Mouse (Mus musculus) neural tube, embryonic 12.5 days (tissue): Measurements from ENCODE around the gene Enc1. TPM values are rescaled to one million over a fixed set of nuclear protein-coding genes. Genes with fewer than 3 reads are reported as not detected.

Experiments used
- ATAC-seq: fragments of 200-750 bp; cut with Nextera tagmentation; 2 replicates; pipeline ENCODE4 v1.8.0; 2017; ENCODE audit warnings: low read depth, mild to moderate bottlenecking, moderate TSS enrichment, moderate library complexity; ENCODE audit not compliant: low FRiP score
- H3K27ac ChIP-seq: fragments of 300-500 bp; sonication (generic); 2 replicates; pipeline ENCODE4 v1.5.1; 2016
- H3K27me3 ChIP-seq: fragments of 300-500 bp; sonication (generic); replicated peaks from 2 replicates; pipeline ENCODE4 v1.6.1; 2016; ENCODE audit warnings: mild to moderate bottlenecking
- H3K36me3 ChIP-seq: fragments of 300-500 bp; sonication (generic); 2 replicates; pipeline ENCODE4 v1.6.1; 2016; ENCODE audit warnings: mild to moderate bottlenecking
- H3K4me1 ChIP-seq: fragments of 300-500 bp; sonication (generic); 2 replicates; pipeline ENCODE4 v1.6.1; 2016
- H3K4me2 ChIP-seq: fragments of 300-500 bp; sonication (generic); replicated peaks from 2 replicates; pipeline ENCODE4 v1.6.1; 2016; ENCODE audit warnings: mild to moderate bottlenecking
- H3K4me3 ChIP-seq: fragments of 300-500 bp; sonication (generic); 2 replicates; pipeline ENCODE4 v1.5.1; 2016
- H3K9ac ChIP-seq: fragments of 300-500 bp; sonication (generic); 2 replicates; pipeline ENCODE4 v1.6.1; 2016; ENCODE audit warnings: mild to moderate bottlenecking
- H3K9me3 ChIP-seq: fragments of 300-500 bp; sonication (generic); 2 replicates; pipeline ENCODE4 v1.6.1; 2016; ENCODE audit warnings: mild to moderate bottlenecking
- WGBS: fragments of 180-500 bp; shearing (Covaris S2); methylation state at CpG from one replicate; pipeline ENCODE4 v1.1.7; 2016; 5-methylcytosine and 5-hydroxymethylcytosine counted together
- polyA plus RNA-seq: library from polyadenylated mRNA; unstranded; fragments of >200 nt; fragmentation: Nextera tagmentation; extraction: Ambion mirVana; gene quantifications from 2 replicates; pipeline ENCODE4 v1.2.1, GENCODE M21; 2016

Enc1 gene
- polyA plus RNA-seq, 1 experiment from 2014 or later: 28.8 TPM

DNA sequence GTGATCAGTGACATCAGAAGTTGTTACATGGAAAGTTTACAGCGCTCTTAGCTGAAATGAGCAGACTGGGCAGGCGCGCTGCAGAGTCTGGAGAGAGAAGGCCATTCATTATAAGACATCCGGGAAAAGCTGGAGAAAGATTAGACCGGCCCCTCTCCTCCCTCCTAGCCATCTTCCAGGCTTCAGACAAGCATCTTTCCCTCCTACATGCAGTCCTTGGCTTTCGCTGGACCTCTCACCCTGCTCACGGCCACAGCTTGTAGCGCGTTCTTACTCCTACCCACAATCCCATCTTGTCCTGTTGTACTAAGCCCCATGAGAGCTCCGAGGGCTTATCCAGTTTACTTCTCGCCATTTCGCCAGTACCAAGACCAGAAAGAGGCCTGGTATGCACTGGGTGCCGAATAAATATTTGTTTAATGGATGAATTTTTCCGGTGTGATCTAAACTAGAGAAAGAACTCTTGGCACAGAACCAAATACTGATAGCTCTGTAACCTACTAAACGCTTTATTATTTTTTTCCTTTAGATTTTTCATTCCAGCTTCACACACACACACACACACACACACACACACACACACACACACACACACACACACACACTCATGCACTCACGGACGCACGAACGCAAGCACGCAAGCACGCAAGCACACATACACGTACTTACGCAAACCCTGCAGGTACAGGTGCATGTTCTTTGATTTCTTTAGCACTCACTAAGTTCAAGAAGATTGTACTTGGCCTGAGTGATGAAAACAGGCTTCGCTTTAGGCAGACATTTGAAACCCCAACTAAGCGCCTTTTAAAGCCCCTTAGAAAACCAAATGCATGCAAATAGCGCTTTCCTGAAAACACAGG is 41.4 kb downstream of the Enc1 start:
- H3K4me1 ChIP-seq: peaks cover 14% of the 10 kb centered on the region; the same call in 1 of the 2 replicates
- no peak overlapping the region for H3K27ac ChIP-seq
- no peaks in the 10 kb centered on the region for H3K9me3 ChIP-seq
- peak overlapping the region; percentile 53 for H3K4me2 ChIP-seq
- no peaks in the 10 kb centered on the region for H3K36me3 ChIP-seq
- ATAC-seq: no peak
- H3K27me3 ChIP-seq: peaks cover 8% of the 10 kb centered on the region; the same call in 1 of the 2 replicates
- peak overlapping the region; percentile 5; the same call in 1 of the 2 replicates for H3K4me3 ChIP-seq
- 28% methylated on average over 26 of the region's 26 CpGs for WGBS
- 0 out of 2 replicates have a peak overlapping the region, but pooled peaks have one; percentile 6 for H3K9ac ChIP-seq

DNA sequence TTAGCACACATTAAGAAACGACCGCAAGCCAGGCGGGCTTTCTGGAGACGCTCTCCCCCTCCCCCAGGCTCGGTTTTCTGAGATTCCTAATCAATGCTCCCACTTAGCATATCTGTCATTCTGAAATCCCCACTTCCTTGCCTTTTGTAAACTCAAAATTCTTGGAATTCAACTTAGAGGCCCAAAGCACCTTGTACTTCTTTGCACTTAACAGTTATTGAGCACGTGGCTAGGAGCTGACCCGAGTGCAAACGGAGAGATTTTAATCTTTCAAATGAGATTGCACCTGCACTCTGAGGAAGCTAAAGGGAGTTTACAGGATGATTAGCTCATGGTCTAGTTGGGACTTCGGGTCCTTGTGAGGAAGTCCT is 42.0 kb downstream of the Enc1 start:
- H3K27me3 ChIP-seq: peaks cover 8% of the 10 kb centered on the region; the same call in 1 of the 2 replicates
- no peaks in the 10 kb centered on the region for H3K36me3 ChIP-seq
- peaks cover 14% of the 10 kb centered on the region; the same call in 1 of the 2 replicates for H3K4me1 ChIP-seq
- no peak overlapping the region for H3K4me3 ChIP-seq
- no peak overlapping the region for H3K27ac ChIP-seq
- H3K9me3 ChIP-seq: no peaks in the 10 kb centered on the region
- no peak overlapping the region for H3K4me2 ChIP-seq
- no peak for ATAC-seq
- WGBS: 13% methylated on average over 9 of the region's 9 CpGs
- no peak overlapping the region for H3K9ac ChIP-seq

DNA sequence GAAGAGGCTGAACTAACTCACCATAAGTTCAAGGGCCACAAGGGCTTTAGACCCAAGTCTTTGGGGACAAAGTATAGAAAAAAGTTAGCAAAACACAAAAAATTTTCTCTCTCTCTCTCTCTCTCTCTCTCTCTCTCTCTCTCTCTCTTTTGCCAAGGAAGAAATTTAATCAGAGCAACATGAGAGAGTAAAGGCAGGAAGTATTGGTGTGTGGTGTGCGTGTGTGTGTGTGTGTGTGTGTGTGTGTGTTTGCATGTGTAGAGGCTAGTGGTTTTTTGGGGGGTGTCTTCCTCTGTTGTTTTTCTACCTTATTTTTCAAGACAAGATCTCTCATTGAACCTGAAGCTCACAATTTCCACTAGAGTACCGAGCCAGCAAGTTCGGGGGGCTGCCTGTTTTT is 46.1 kb downstream of the Enc1 start:
- no peak overlapping the region for H3K27ac ChIP-seq
- no peak overlapping the region for H3K4me3 ChIP-seq
- no peaks in the 10 kb centered on the region for H3K36me3 ChIP-seq
- peaks cover 22% of the 10 kb centered on the region for H3K4me1 ChIP-seq
- 90% methylated on average over 3 of the region's 3 CpGs for WGBS
- H3K9me3 ChIP-seq: no peaks in the 10 kb centered on the region
- H3K4me2 ChIP-seq: no peak overlapping the region
- H3K9ac ChIP-seq: no peak overlapping the region
- peaks cover 8% of the 10 kb centered on the region; the same call in 1 of the 2 replicates for H3K27me3 ChIP-seq
- no peak for ATAC-seq

DNA sequence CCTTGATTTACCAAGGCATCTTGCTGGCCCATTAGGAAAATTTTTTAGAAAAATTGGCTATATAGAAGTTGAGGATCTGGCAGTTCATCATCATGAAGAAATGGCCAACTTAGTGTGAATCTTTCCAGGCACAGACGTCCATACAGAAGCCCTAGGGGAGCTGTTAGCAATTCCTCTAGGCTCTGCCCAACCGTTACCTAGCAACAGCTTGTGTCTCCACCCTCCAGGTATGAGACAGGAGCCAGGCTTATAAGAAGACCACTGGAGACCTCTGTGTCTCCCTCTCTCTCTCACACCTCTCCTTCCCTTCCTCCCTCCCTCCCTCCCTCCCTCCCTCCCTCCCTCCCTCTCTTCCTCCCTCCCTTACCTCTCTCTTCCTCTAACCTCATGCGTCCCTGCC is 49.8 kb downstream of the Enc1 start:
- Histone ChIP-seq H3K36me3 (no peaks in the 10 kb centered on the region), H3K4me3 (no peak overlapping the region), H3K9me3 (no peaks in the 10 kb centered on the region), H3K9ac (no peak overlapping the region), H3K27me3 (no peaks in the 10 kb centered on the region), H3K4me1 (peaks cover 25% of the 10 kb centered on the region), H3K4me2 (no peak overlapping the region), H3K27ac (no peak overlapping the region)
- 26% methylated on average over 3 of the region's 3 CpGs for WGBS
- no peak; the same call in 1 of the 2 replicates for ATAC-seq

DNA sequence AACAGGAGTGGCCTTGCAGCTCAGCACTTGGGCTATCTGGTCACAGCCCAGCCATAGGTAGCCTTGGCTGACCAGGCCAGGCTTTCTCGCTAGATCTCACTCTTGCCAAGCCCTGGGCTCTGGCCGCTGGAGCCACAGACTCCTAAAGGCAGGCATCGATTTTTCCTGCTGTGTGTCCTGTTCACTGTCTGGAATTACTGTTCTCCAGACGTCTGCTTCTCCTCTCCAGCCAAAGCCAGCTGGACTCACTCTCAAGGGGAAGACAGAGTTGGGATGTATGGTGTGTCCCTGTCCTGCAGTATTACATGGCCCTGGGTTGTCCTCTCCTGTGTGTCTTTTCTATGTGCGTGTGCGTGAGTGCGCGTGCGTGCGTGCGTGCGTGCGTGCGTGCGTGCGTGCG is 50.4 kb downstream of the Enc1 start:
- no peak for ATAC-seq
- Histone ChIP-seq H3K9ac (no peak overlapping the region), H3K4me3 (no peak overlapping the region), H3K36me3 (no peaks in the 10 kb centered on the region), H3K9me3 (no peaks in the 10 kb centered on the region), H3K4me2 (no peak overlapping the region), H3K4me1 (peaks cover 26% of the 10 kb centered on the region), H3K27me3 (no peaks in the 10 kb centered on the region), H3K27ac (no peak overlapping the region)
- WGBS: 72% methylated on average over 17 of the region's 17 CpGs

DNA sequence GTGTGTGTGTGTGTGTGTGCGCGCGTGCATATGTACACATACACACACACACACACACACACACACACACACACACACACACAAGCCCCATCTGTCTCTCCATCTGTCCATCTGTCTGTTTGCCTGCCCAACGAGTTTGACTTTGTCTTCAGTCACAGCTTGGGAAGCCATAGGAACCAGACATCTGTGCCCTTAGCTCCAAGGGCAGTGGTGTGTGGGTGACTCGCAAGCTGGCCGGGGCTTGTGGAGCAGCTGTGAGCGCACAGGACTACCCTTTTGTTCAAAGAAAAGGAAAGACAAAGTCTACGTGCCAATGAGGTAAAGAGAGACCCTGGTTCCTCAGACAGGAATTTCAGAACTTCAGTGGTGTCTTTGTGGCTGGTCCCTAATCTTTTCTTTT is 51.1 kb downstream of the Enc1 start:
- Histone ChIP-seq H3K36me3 (no peaks in the 10 kb centered on the region), H3K4me1 (peaks cover 26% of the 10 kb centered on the region), H3K4me3 (no peak overlapping the region), H3K9me3 (no peaks in the 10 kb centered on the region), H3K27ac (no peak overlapping the region), H3K9ac (no peak overlapping the region), H3K4me2 (peak overlapping the region; percentile 42), H3K27me3 (no peaks in the 10 kb centered on the region)
- peak; percentile 72; the same call in 1 of the 2 replicates for ATAC-seq
- 32% methylated on average over 8 of the region's 8 CpGs for WGBS

DNA sequence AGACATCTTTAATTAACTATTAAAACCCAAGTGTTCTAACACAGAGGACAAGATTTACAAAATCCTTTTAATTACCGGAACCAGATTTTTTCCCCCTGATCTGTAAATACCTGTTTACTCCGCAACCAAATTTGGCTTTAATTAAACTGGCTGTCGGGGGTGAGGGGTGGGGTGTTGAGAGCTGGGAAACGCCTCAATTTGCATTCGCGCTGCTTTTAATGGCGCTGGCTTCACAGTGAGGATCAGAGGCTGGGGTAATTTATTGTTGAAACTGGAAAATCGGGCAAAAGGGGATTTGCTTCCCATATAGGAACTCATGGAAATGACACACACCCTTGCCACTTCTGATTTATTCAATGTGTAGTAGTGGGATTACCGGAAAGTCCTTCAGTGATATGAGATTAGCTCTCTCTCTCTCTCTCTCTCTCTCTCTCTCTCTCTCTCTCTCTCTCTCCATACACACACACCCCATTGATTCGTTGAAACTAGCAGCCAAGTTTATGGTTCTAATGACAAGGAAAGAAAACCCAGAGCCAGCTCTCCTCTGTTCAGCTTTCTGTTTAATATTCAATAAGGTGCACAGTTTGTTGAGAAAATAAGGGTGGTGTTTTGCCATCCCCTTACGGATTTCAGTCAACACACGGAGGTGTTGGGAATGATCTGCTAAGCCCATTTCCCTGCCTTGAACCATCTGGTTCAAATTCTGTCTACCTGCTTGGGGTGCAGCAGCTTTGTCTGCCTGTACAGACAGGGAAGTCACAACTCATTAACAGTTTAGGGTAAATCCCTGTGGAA is 51.7 kb downstream of the Enc1 start:
- H3K27ac ChIP-seq: no peak overlapping the region
- peak; percentile 64 for ATAC-seq
- H3K4me1 ChIP-seq: peaks cover 26% of the 10 kb centered on the region
- 10% methylated on average over 12 of the region's 12 CpGs for WGBS
- peak overlapping the region; percentile 42 for H3K4me2 ChIP-seq
- no peak overlapping the region for H3K4me3 ChIP-seq
- no peak overlapping the region for H3K9ac ChIP-seq
- H3K27me3 ChIP-seq: no peaks in the 10 kb centered on the region
- H3K36me3 ChIP-seq: no peaks in the 10 kb centered on the region
- no peaks in the 10 kb centered on the region for H3K9me3 ChIP-seq

DNA sequence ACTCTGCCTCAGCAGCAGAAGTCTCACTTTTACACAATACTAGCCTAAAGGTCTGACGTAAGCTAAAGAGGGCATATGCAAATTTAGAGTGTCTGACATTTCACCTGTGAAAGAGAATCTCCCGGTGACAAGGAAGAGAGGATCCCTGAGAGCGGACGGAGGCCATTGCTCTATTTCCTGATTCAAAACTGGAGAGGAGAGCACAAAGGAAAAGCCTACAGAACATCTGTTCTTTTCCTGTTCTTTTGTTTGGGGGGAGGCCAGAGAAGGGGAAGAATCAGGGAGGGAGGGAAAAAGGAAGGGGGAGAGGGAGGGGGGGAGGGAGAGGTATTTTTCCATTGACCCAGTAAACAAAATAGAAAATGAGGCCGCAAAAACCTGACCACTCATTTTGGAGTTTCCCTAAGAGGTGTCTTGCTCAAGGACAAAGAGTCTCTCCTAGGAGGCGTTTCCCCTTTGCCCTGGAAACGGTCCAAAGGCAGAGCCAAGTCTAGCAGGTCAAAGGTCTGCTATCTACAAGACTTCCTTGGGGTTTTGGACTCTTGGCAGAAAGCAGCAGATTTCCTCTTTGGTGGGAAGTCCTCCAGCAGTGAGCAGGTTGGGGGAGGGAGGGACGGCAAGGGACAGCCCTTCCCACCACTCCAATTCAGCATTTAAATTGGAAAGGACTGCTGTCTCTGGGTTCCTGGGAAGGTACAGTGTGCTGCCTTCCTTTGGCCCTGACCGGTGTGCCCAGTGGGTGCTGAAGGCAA is 54.4 kb downstream of the Enc1 start:
- H3K4me3 ChIP-seq: no peak overlapping the region
- 53% methylated on average over 9 of the region's 9 CpGs for WGBS
- no peaks in the 10 kb centered on the region for H3K9me3 ChIP-seq
- no peak for ATAC-seq
- H3K27me3 ChIP-seq: no peaks in the 10 kb centered on the region
- peaks cover 26% of the 10 kb centered on the region for H3K4me1 ChIP-seq
- no peak overlapping the region for H3K4me2 ChIP-seq
- no peaks in the 10 kb centered on the region for H3K36me3 ChIP-seq
- no peak overlapping the region for H3K9ac ChIP-seq
- no peak overlapping the region for H3K27ac ChIP-seq

DNA sequence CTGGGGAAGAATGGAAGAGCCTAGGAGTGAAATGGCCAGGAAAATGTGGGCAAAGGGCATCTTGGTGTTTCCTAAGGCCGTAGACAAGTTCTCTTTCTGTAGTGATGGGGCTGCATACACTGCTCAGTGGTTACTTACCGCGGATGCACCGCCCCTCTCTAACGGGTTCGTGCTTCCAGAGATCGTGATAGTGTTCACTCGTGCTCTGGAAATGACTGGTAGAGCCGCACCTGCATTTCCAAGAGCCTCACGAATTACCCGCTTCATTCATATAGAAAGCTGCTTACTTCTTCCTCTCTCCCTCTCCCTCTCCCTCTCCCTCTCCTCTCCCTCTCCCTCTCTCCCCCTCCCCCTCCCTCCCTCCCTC is 54.9 kb downstream of the Enc1 start:
- H3K27ac ChIP-seq: no peak overlapping the region
- peaks cover 23% of the 10 kb centered on the region for H3K4me1 ChIP-seq
- H3K4me2 ChIP-seq: no peak overlapping the region
- no peaks in the 10 kb centered on the region for H3K27me3 ChIP-seq
- H3K9ac ChIP-seq: no peak overlapping the region
- WGBS: 75% methylated on average over 11 of the region's 11 CpGs
- H3K36me3 ChIP-seq: no peaks in the 10 kb centered on the region
- no peak overlapping the region for H3K4me3 ChIP-seq
- no peaks in the 10 kb centered on the region for H3K9me3 ChIP-seq
- no peak for ATAC-seq

DNA sequence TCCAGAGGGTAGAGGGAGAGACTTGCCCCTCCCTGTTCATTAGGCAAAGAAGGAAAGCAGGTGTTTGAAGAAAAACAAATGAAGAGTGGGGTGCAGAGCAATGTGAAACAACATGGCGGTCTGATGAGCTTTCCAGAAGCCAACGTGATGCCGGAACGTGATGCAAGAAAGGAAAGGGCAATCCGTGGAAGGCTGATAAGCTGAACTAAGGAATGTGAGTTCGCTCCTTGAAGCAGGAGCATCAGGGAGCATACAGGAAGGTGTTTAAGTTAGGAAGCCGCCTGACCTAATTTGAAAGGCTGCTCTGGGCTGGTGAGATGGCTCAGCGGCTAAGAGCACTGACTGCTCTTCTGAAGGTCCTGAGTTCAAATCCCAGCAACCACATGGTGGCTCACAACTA is 55.4 kb downstream of the Enc1 start:
- 86% methylated on average over 8 of the region's 8 CpGs for WGBS
- Histone ChIP-seq H3K4me1 (peaks cover 19% of the 10 kb centered on the region), H3K27me3 (no peaks in the 10 kb centered on the region), H3K4me3 (no peak overlapping the region), H3K27ac (no peak overlapping the region), H3K9ac (no peak overlapping the region), H3K9me3 (no peaks in the 10 kb centered on the region), H3K4me2 (no peak overlapping the region), H3K36me3 (no peaks in the 10 kb centered on the region)
- ATAC-seq: no peak

DNA sequence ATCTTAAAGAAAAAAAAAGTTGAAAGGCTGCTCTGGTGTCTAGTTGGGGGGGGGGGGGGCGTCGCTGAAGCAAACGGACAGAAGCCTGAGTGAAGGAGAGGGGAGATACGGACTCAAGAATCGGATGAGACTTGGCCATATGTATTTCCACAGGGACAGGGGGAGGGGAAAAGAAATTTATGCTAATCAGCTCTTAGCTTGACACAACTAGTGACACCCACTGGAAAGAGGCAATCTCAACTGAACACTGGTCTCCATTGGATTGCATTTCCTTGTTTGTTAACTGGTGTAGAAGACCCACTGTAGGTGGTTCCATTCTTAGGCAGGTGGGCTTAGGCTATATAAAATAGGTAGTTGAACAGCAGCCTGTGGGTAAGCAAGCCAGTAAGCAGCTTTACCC is 55.9 kb downstream of the Enc1 start:
- no peak for ATAC-seq
- Histone ChIP-seq H3K9ac (no peak overlapping the region), H3K36me3 (no peaks in the 10 kb centered on the region), H3K4me1 (peaks cover 14% of the 10 kb centered on the region; the same call in 1 of the 2 replicates), H3K9me3 (no peaks in the 10 kb centered on the region), H3K27me3 (no peaks in the 10 kb centered on the region), H3K4me3 (no peak overlapping the region), H3K4me2 (no peak overlapping the region), H3K27ac (no peak overlapping the region)
- 89% methylated on average over 5 of the region's 5 CpGs for WGBS
